Mouse (Mus musculus) 3134 (cell line): Measurements from ENCODE around the gene Nrf1.

Experiments used
- DNase-seq: peaks from one replicate; pipeline ENCODE4 v3.0.0-alpha.2; 2011; ENCODE audit warnings: low spot score; ENCODE audit not compliant: insufficient read length; ENCODE audit errors: extremely low read depth

Gene Nrf1

GRCm38 (mm10) chr6:30174461-30175224 lies 126.9 kb downstream of the Nrf1 start:
- DNase-seq: no peak

DNA sequence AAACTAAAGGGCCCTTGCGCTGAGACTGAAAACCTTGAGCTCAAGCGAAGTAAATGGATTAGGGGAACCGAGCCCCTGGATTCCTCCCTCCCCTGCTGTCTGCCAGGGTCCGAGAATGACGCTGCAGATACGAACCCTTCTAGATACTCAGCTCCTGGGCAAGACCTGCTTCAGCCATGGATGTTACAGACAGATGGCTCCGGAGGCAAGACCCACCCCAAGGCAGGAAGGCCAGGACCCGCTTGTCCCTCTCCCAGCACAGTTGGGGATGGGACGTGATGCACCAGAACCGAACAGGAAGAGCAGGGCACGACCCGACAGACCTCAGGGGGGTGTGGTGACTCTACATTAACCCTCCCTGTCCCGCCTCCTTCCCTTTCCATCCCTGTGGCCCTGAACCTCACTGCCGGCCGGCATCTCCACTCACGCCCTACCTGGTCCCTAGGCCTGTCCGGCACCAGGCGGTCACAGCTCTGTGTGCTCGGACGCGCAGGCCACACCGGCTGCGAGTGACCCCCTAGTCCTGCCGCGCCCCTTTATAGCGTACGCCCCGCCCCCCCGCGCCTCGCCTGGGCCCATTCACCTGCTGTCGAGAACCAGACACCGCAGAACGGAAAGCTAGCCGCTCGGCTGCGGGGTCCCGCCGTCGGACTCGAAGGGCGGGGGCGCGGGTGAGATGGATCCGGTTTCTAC lies 127.6 kb downstream of the Nrf1 start:
- DNase-seq: no peak

- DNase-seq: no peak
Observed at GRCm38 (mm10) chr6:30175918-30176421, 128.2 kb downstream of the Nrf1 start.

DNA sequence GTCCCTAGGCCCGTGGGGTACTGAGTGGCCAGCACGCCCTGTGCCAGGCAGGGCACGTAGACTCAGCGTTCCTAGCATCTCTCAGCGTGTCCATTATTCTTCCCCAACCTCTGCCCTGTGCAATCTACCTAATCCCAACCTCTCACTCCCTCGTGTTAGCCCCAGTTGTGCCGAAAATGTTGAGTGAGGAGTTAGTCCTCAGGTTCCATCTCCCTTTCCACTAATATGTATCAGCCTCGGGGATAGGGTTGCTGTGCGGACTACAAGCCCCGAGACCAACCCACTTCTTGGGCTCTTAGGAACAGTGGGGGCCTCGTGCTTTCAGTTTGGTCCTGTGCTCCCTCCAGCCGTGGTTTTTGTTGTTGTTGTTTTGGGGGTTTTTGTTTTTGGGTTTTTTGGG lies 128.7 kb downstream of the Nrf1 start:
- no peak for DNase-seq

DNA sequence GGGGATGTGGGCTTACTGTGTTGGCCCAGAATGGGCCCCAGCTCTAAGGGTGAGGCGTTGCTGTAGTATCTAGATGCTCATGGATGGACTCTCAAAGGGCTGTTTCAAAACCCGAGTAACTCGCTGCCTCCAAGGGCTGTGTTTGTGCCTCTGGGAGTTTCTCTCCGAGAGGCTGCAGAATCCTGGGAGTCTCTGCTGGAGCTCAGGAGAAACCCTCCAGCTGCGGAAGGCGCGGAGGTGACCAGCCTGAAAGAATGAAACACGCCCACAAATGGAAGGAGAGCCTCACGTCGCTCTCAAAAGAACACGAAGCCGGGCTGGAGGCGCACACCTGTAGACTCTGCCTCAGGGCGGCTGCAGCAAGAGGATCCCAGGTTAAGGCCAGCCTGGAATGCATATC lies 129.5 kb downstream of the Nrf1 start:
- no peak for DNase-seq

- no peak for DNase-seq
Observed at GRCm38 (mm10) chr6:30178023-30178639, 130.3 kb downstream of the Nrf1 start.

GRCm38 (mm10) chr6:30179046-30179445 lies 131.3 kb downstream of the Nrf1 start:
- DNase-seq: no peak

- DNase-seq: no peak
Observed at GRCm38 (mm10) chr6:30180321-30180720, 132.5 kb downstream of the Nrf1 start.

DNA sequence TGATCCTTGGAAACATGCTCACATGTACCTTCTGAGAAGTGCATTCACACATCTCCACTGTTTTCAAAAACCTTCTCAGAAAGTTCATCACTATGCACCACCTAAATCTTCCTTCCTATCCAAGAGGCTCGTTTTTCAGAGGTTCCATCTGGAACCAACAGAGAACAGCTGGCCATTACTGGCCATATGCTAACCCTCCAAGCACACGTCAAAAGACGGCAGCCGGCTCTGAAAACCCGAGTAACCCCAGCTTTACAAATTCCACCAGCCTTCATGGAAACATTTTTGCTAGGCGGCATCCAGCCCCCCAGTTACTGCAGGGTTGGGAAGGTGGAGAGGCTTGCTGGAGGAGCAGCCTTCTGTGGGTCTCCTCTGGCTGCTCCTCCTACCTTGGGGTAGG lies 134.2 kb downstream of the Nrf1 start:
- no peak for DNase-seq

- DNase-seq: no peak
Observed at GRCm38 (mm10) chr6:30183624-30184023, 135.8 kb downstream of the Nrf1 start.

- no peak for DNase-seq
Observed at GRCm38 (mm10) chr6:30195656-30196055, 147.9 kb downstream of the Nrf1 start.

- DNase-seq: no peak
Observed at GRCm38 (mm10) chr6:30196143-30196542, 148.4 kb downstream of the Nrf1 start.
